Mouse (Mus musculus): Measurements from ENCODE around the gene Zfp689. TPM values are rescaled to one million over a fixed set of nuclear protein-coding genes. Genes with fewer than 3 reads are reported as not detected.
"Not testable (repeated sequence)": the region's sequence is repeated elsewhere in the genome, so short reads cannot be mapped to it uniquely, and the experiment has no call there.

The Zfp689 gene
- polyA plus RNA-seq (2015; fragmentation: Nextera tagmentation; extraction: Ambion mirVana) = 3.6 and 4.3 TPM in 2 replicates

DNA sequence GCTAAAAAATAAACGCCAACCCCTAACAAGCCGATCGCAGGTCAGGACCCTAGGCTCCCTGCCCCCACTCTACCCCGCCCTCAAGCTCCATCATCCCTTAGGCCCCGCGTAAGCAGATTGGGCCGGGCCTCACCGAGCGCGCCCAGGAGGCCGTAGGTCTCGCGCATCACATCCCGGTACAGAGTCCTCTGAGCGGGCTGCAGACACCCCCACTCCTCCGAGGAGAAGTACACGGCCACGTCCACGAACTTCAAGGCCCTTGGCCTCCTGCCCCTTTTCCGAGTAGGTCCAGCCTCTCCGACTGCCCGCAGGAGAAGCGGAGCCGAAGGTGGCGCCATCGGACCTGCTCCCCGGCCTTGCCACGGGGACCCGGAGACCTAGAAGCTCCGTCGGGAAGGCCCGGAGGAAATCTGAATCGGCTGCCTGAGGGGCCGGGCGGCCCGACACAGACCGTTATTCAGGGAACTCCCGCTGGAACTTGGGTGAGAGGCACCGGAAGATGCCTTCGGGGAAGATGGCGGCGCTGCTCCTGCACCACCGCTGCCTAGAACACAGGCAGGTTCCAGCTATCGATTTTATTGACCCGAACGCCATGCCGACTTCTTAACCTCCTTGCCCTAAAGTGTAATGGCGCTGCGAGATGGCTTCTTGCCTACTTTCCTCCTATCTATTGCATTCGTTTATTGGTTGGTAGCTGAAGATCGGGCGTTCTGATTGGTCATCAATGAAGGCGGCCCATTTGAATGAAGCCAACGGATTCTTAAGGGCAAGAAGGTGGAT, at the start of gene Zfp689:
TSS of gene Zfp689 (minus strand) at position 638 of the 780 bp plus-strand sequence.
- H3K36me3 ChIP-seq (ENCODE audit: control insufficient read depth, insufficient read depth) = peaks cover 30% of the 10 kb centered on the region
- H3K4me3 ChIP-seq (ENCODE audit: low read length) = peak within 1 kb of the TSS; percentile 96
- H3K4me2 ChIP-seq (ENCODE audit: low read depth, low read length) = peak within 1 kb of the TSS; percentile 93
- H3K27me3 ChIP-seq (ENCODE audit: control insufficient read depth, insufficient read depth, low read length) = no peaks in the 10 kb centered on the region
- under 1% methylated on average over 54 of the region's 54 CpGs for WGBS
- peaks cover 18% of the 10 kb centered on the region for H3K4me1 ChIP-seq (ENCODE audit: control insufficient read depth, insufficient read depth, low read length)
- peak within 1 kb of the TSS; percentile 97 for H3K9ac ChIP-seq (ENCODE audit: low read length)
- no peaks in the 10 kb centered on the region for H3K9me3 ChIP-seq (replicated peaks; ENCODE audit: control insufficient read depth, low read length)
- peak; percentile 90 for ATAC-seq (replicated peaks; ENCODE audit: extremely low read depth, insufficient read depth, low FRiP score)
- H3K27ac ChIP-seq (ENCODE audit: low read length) = peak within 1 kb of the TSS; percentile 97

DNA sequence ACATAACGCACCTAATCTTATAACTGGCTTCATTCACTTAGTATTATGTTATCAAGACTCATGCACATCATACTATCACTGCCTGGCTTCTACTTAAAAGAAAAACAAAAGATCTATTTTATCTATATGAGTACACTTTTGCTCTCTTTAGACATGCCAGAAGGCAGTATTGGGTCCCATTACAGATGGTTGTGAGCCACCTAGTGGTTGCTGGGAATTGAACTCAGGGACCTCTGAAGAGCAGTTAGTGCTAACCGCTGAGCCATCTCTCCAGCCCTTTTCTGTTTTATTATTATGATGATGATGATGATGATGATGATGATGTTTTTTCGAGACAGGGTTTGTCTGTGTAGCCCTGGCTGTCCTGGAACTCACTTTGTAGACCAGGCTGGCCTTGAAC, 49.4 kb upstream of the Zfp689 start:
- Histone ChIP-seq H3K9ac (ENCODE audit: low read length) (no peak overlapping the region), H3K27me3 (ENCODE audit: control insufficient read depth, insufficient read depth, low read length) (no peaks in the 10 kb centered on the region), H3K4me3 (ENCODE audit: low read length) (no peak overlapping the region), H3K4me1 (ENCODE audit: control insufficient read depth, insufficient read depth, low read length) (peaks cover 10% of the 10 kb centered on the region), H3K9me3 (replicated peaks; ENCODE audit: control insufficient read depth, low read length) (no peaks in the 10 kb centered on the region), H3K36me3 (ENCODE audit: control insufficient read depth, insufficient read depth) (no peaks in the 10 kb centered on the region), H3K27ac (ENCODE audit: low read length) (no peak overlapping the region), H3K4me2 (ENCODE audit: low read depth, low read length) (no peak overlapping the region)
- no peak for ATAC-seq (replicated peaks; ENCODE audit: extremely low read depth, insufficient read depth, low FRiP score)
- 41% methylated on average over 3 of the region's 3 CpGs for WGBS

DNA sequence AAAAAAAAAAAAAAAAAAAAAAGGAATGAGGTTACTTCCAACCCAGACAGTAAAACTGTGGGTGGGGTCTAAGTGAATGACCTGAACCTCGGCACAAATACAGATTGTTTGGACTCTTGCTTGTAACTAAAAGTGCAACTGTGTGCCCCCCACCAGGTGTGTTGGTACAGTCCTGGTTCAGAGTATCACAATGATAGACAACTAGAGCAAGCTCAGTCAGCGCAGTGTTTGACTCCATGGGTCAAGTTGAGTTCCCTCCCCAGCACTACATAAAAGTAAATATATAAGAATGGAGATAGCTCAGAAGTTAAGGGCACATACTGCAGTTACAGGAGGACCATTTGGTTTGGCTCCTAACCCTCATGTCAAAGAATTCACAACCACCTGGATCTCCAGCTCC, 48.4 kb upstream of the Zfp689 start:
- Histone ChIP-seq H3K4me1 (ENCODE audit: control insufficient read depth, insufficient read depth, low read length) (peaks cover 10% of the 10 kb centered on the region), H3K27me3 (ENCODE audit: control insufficient read depth, insufficient read depth, low read length) (no peaks in the 10 kb centered on the region), H3K4me2 (ENCODE audit: low read depth, low read length) (no peak overlapping the region), H3K4me3 (ENCODE audit: low read length) (no peak overlapping the region), H3K9me3 (replicated peaks; ENCODE audit: control insufficient read depth, low read length) (no peaks in the 10 kb centered on the region), H3K9ac (ENCODE audit: low read length) (no peak overlapping the region), H3K27ac (ENCODE audit: low read length) (no peak overlapping the region), H3K36me3 (ENCODE audit: control insufficient read depth, insufficient read depth) (no peaks in the 10 kb centered on the region)
- WGBS = 88% methylated on average over 2 of the region's 2 CpGs
- ATAC-seq (replicated peaks; ENCODE audit: extremely low read depth, insufficient read depth, low FRiP score) = no peak

DNA sequence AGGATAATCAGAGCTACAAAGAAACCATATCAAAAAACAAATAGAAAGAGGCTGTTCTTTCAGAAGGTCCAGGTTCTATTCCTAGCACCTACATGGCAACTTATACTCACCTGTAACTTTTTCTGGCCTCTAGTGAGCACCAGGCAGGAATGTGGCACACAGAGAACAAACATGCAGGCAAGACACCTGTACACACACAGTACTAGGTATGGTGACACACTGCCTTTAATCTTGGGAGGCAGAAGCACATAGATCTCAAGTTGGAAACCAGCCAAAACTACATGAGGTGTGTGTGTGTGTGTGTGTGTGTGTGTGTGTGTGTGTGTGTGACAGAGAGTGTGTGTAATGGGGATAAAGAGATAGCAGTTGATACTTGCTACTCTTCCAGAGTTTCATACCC, 45.7 kb upstream of the Zfp689 start:
- Histone ChIP-seq H3K27me3 (ENCODE audit: control insufficient read depth, insufficient read depth, low read length) (no peaks in the 10 kb centered on the region), H3K36me3 (ENCODE audit: control insufficient read depth, insufficient read depth) (peaks cover 22% of the 10 kb centered on the region), H3K9me3 (replicated peaks; ENCODE audit: control insufficient read depth, low read length) (no peaks in the 10 kb centered on the region), H3K9ac (ENCODE audit: low read length) (no peak overlapping the region), H3K4me1 (ENCODE audit: control insufficient read depth, insufficient read depth, low read length) (peaks cover 10% of the 10 kb centered on the region), H3K4me3 (ENCODE audit: low read length) (no peak overlapping the region), H3K4me2 (ENCODE audit: low read depth, low read length) (no peak overlapping the region), H3K27ac (ENCODE audit: low read length) (no peak overlapping the region)
- ATAC-seq (replicated peaks; ENCODE audit: extremely low read depth, insufficient read depth, low FRiP score) = 0 out of 2 replicates have a peak, but pooled peaks have one; percentile 24

DNA sequence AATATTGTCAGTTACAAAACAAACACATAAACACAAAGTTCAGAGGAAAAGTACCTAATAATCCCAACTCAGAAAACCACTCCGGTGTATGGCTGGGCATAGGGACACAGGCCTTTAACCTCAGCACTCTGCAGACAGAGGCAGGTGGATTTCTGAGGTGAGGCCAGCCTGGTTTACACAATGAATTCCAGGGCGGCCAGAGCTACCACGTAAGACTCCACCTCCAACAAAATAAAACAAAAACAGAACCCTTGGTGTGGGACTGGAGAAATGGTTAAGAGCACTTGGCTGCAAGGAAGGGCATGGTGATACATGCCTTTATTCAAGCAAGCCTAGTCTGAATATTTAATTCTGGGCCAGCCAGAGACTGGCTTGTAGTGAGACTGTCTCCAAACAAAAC, 42.9 kb upstream of the Zfp689 start:
- no peaks in the 10 kb centered on the region for H3K9me3 ChIP-seq (replicated peaks; ENCODE audit: control insufficient read depth, low read length)
- 93% methylated on average over 3 of the region's 3 CpGs for WGBS
- H3K4me3 ChIP-seq (ENCODE audit: low read length) = no peak overlapping the region
- no peak overlapping the region for H3K9ac ChIP-seq (ENCODE audit: low read length)
- peaks cover 44% of the 10 kb centered on the region for H3K36me3 ChIP-seq (ENCODE audit: control insufficient read depth, insufficient read depth)
- peaks cover 9% of the 10 kb centered on the region for H3K4me1 ChIP-seq (ENCODE audit: control insufficient read depth, insufficient read depth, low read length)
- no peak overlapping the region for H3K27ac ChIP-seq (ENCODE audit: low read length)
- no peak overlapping the region for H3K4me2 ChIP-seq (ENCODE audit: low read depth, low read length)
- no peaks in the 10 kb centered on the region for H3K27me3 ChIP-seq (ENCODE audit: control insufficient read depth, insufficient read depth, low read length)
- no peak for ATAC-seq (replicated peaks; ENCODE audit: extremely low read depth, insufficient read depth, low FRiP score)

DNA sequence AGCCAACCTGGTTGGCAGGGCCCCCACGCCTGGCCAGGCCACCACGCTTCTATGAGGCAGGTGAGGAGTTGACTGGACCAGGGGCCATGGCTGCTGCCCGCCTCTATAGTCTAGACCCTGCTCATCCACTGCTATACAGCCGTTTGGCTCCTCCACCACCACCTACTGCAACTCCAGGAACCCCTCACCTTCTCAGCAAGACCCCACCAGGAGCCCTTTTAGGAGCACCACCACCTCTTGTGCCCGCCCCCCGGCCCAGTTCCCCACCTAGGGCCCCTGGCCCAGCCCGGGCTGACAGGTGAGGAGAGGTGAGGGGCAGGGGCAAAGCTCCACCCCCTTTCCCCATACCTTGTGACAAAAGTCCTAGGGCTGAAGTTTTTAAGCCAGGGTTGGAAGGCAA, 41.0 kb upstream of the Zfp689 start:
- no peak overlapping the region for H3K4me2 ChIP-seq (ENCODE audit: low read depth, low read length)
- no peaks in the 10 kb centered on the region for H3K9me3 ChIP-seq (replicated peaks; ENCODE audit: control insufficient read depth, low read length)
- no peak for ATAC-seq (replicated peaks; ENCODE audit: extremely low read depth, insufficient read depth, low FRiP score)
- peaks cover 58% of the 10 kb centered on the region for H3K36me3 ChIP-seq (ENCODE audit: control insufficient read depth, insufficient read depth)
- no peak overlapping the region for H3K9ac ChIP-seq (ENCODE audit: low read length)
- H3K27ac ChIP-seq (ENCODE audit: low read length) = no peak overlapping the region
- no peak overlapping the region for H3K4me3 ChIP-seq (ENCODE audit: low read length)
- H3K4me1 ChIP-seq (ENCODE audit: control insufficient read depth, insufficient read depth, low read length) = peaks cover 8% of the 10 kb centered on the region
- no peaks in the 10 kb centered on the region for H3K27me3 ChIP-seq (ENCODE audit: control insufficient read depth, insufficient read depth, low read length)
- WGBS = 93% methylated on average over 7 of the region's 7 CpGs

DNA sequence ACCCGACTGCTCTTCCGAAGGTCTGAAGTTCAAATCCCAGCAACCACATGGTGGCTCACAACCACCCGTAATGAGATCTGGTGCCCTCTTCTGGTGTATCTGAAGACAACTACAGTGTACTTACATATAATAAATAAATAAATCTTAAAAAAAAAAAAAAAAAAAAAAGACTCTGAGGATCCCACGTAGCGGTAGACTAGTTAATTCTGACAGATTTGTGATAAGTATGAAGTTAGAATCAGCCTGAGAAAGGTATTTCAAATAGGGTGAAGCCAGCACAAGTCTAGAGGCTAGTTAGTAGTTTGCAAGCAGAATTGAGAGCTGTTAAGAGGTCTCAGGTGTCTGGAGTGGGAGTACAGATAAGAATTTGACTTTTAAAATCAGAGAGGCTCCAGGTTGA, 39.4 kb upstream of the Zfp689 start:
- H3K4me1 ChIP-seq (ENCODE audit: control insufficient read depth, insufficient read depth, low read length); ATAC-seq (replicated peaks; ENCODE audit: extremely low read depth, insufficient read depth, low FRiP score); H3K4me2 ChIP-seq (ENCODE audit: low read depth, low read length); H3K27ac ChIP-seq (ENCODE audit: low read length); H3K4me3 ChIP-seq (ENCODE audit: low read length); H3K9ac ChIP-seq (ENCODE audit: low read length); H3K27me3 ChIP-seq (ENCODE audit: control insufficient read depth, insufficient read depth, low read length); H3K9me3 ChIP-seq (replicated peaks; ENCODE audit: control insufficient read depth, low read length): not testable (repeated sequence)
- H3K36me3 ChIP-seq (ENCODE audit: control insufficient read depth, insufficient read depth) = peaks cover 68% of the 10 kb centered on the region
- 86% methylated on average over 4 of the region's 5 CpGs for WGBS

DNA sequence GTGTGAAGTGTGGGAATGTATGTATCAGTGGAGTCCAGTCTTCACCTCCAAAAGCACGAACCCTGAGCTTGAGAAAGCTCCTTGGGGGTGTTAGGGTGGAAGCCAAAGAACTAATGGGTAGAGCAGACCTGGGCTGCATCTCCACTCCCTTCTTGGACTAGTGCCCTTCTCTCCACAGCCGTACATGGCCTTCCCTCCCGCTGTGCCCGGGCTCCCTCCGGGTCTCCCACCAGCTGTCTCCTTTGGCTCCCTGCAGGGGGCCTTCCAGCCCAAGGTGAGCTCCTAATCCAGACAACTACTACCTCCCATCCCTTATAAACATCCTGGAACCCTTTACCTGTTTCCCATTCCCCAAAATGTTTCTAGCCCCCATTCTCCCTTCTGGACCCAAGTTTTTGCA, 36.5 kb upstream of the Zfp689 start:
- no peak overlapping the region for H3K9ac ChIP-seq (ENCODE audit: low read length)
- H3K36me3 ChIP-seq (ENCODE audit: control insufficient read depth, insufficient read depth) = peaks cover 70% of the 10 kb centered on the region
- no peak overlapping the region for H3K27ac ChIP-seq (ENCODE audit: low read length)
- no peak overlapping the region for H3K4me2 ChIP-seq (ENCODE audit: low read depth, low read length)
- WGBS = 78% methylated on average over 5 of the region's 5 CpGs
- no peak overlapping the region for H3K4me3 ChIP-seq (ENCODE audit: low read length)
- H3K27me3 ChIP-seq (ENCODE audit: control insufficient read depth, insufficient read depth, low read length) = no peaks in the 10 kb centered on the region
- H3K4me1 ChIP-seq (ENCODE audit: control insufficient read depth, insufficient read depth, low read length) = peaks cover 5% of the 10 kb centered on the region
- no peaks in the 10 kb centered on the region for H3K9me3 ChIP-seq (replicated peaks; ENCODE audit: control insufficient read depth, low read length)
- ATAC-seq (replicated peaks; ENCODE audit: extremely low read depth, insufficient read depth, low FRiP score) = no peak

DNA sequence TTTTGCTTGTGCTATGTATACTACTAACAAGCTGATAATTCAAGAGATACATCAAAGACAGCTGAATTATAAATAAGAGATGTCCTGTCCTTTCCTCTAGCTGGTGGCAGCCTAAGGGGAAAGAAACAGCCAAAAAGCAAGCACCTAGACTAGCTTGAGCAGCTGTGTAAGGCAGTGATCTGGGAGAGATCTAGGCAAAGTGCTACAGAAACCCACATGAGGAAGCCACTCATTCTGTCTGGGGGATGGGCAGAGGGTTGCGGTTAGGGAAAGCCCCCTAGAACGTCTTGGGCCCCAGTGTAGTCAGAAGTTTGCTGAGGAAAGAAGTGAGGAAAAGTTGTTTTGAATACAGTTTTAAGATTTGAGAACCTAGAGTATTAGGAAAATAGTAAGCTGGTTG, 31.4 kb upstream of the Zfp689 start:
- peaks cover 44% of the 10 kb centered on the region for H3K36me3 ChIP-seq (ENCODE audit: control insufficient read depth, insufficient read depth)

More for the DNA sequence above, 31.4 kb upstream of the Zfp689 start:
- peak overlapping the region; percentile 96 for H3K9ac ChIP-seq (ENCODE audit: low read length)
- 59% methylated on average over 2 of the region's 2 CpGs for WGBS
- no peak for ATAC-seq (replicated peaks; ENCODE audit: extremely low read depth, insufficient read depth, low FRiP score)
- peaks cover 23% of the 10 kb centered on the region for H3K4me1 ChIP-seq (ENCODE audit: control insufficient read depth, insufficient read depth, low read length)
- H3K4me3 ChIP-seq (ENCODE audit: low read length) = peak overlapping the region; percentile 72
- no peaks in the 10 kb centered on the region for H3K27me3 ChIP-seq (ENCODE audit: control insufficient read depth, insufficient read depth, low read length)
- H3K4me2 ChIP-seq (ENCODE audit: low read depth, low read length) = peak overlapping the region; percentile 98
- H3K27ac ChIP-seq (ENCODE audit: low read length) = no peak overlapping the region; the same call in 1 of the 2 replicates
- no peaks in the 10 kb centered on the region for H3K9me3 ChIP-seq (replicated peaks; ENCODE audit: control insufficient read depth, low read length)

Measured in heart, embryonic 16.5 days (tissue).